Mouse (Mus musculus) frontal cortex, postnatal 14 days (tissue): ENCODE data around the gene Heg1.

Experiments
- DNase-seq, 2 experiments: peaks; one replicate each; pipeline ENCODE4 v3.0.0; 2022; ENCODE audit warnings: low spot score in 2 of 2

The Heg1 gene

GRCm38 (mm10) chr16:33705258-33705657, 21.1 kb downstream of the Heg1 start:
- DNase-seq = no peak

- DNase-seq = no peak
These were observed 22.1 kb downstream of the Heg1 start for GRCm38 (mm10) chr16:33706111-33706890.

- no peak for DNase-seq
These were observed 23.9 kb downstream of the Heg1 start for GRCm38 (mm10) chr16:33708031-33708430.

GRCm38 (mm10) chr16:33708585-33709397, 24.6 kb downstream of the Heg1 start:
- DNase-seq = no peak

GRCm38 (mm10) chr16:33714271-33714670, 30.1 kb downstream of the Heg1 start:
- no peak for DNase-seq

- no peak for DNase-seq
These were observed 39.1 kb downstream of the Heg1 start for GRCm38 (mm10) chr16:33723241-33723640.

- DNase-seq = no peak
These were observed 39.8 kb downstream of the Heg1 start for GRCm38 (mm10) chr16:33723983-33724382.

- DNase-seq = no peak
These were observed 42.1 kb downstream of the Heg1 start for GRCm38 (mm10) chr16:33726261-33726660.

- no peak for DNase-seq
These were observed 42.7 kb downstream of the Heg1 start for GRCm38 (mm10) chr16:33726892-33727291.

GRCm38 (mm10) chr16:33728427-33728826, 44.3 kb downstream of the Heg1 start:
- DNase-seq = no peak

- DNase-seq = no peak
These were observed 47.1 kb downstream of the Heg1 start for GRCm38 (mm10) chr16:33731291-33731690.

- DNase-seq = no peak
These were observed 48.1 kb downstream of the Heg1 start for GRCm38 (mm10) chr16:33732237-33732749.

- DNase-seq = no peak
These were observed 48.8 kb downstream of the Heg1 start for GRCm38 (mm10) chr16:33732846-33733580.

GRCm38 (mm10) chr16:33733864-33734263, 49.7 kb downstream of the Heg1 start:
- no peak for DNase-seq

GRCm38 (mm10) chr16:33734545-33734944, 50.4 kb downstream of the Heg1 start:
- peak in 1 of 2 experiments; percentile 36 for DNase-seq

- no peak for DNase-seq
These were observed 51.1 kb downstream of the Heg1 start for GRCm38 (mm10) chr16:33735238-33735637.

- no peak for DNase-seq
These were observed 51.6 kb downstream of the Heg1 start for GRCm38 (mm10) chr16:33735791-33736190.

- DNase-seq = no peak
These were observed 52.6 kb downstream of the Heg1 start for GRCm38 (mm10) chr16:33736746-33737145.

- DNase-seq = no peak
These were observed 55.0 kb downstream of the Heg1 start for GRCm38 (mm10) chr16:33738949-33739719.

- peak; percentile 57 to 60 for DNase-seq
These were observed 55.6 kb downstream of the Heg1 start for GRCm38 (mm10) chr16:33739802-33740201.

GRCm38 (mm10) chr16:33740416-33740815, 56.2 kb downstream of the Heg1 start:
- no peak for DNase-seq
